Mouse (Mus musculus) C2C12 (cell line): Measurements from ENCODE around the gene Sntg2. TPM values are rescaled to one million over a fixed set of nuclear protein-coding genes. Genes with fewer than 3 reads are reported as not detected.

Source experiments
- H3K27me3 ChIP-seq: one replicate; pipeline ENCODE4 v1.6.1; 2011; ENCODE audit not compliant: control insufficient read depth, insufficient read depth, insufficient read length
- H3K36me3 ChIP-seq: one replicate; pipeline ENCODE4 v1.6.1; 2011; ENCODE audit not compliant: control insufficient read depth, insufficient read depth
- H3K4me3 ChIP-seq: one replicate; pipeline ENCODE4 v1.5.1; 2011; ENCODE audit warnings: mild to moderate bottlenecking, control low read depth; ENCODE audit not compliant: poor library complexity, insufficient read depth, severe bottlenecking
- H3K79me2 ChIP-seq: one replicate; pipeline ENCODE4 v1.6.1; 2011; ENCODE audit not compliant: control insufficient read depth, insufficient read depth
- H3K79me3 ChIP-seq: one replicate; pipeline ENCODE4 v1.6.1; 2011; ENCODE audit warnings: low read depth, control low read depth
- H3ac ChIP-seq: one replicate; pipeline ENCODE3; 2011; ENCODE audit warnings: low read depth; ENCODE audit not compliant: control insufficient read depth, insufficient read length
- CEBPB ChIP-seq: IDR thresholded peaks from one replicate; pipeline ENCODE4 v1.6.1; 2011; ENCODE audit warnings: low read depth, mild to moderate bottlenecking, control low read depth, moderate library complexity
- CTCF ChIP-seq: IDR thresholded peaks from one replicate; pipeline ENCODE4 v1.5.1; 2011; ENCODE audit not compliant: control insufficient read depth, insufficient read depth, insufficient read length
- FOSL1 ChIP-seq: IDR thresholded peaks from one replicate; pipeline ENCODE4 v1.8.0; 2011; ENCODE audit warnings: mild to moderate bottlenecking, low read length; ENCODE audit not compliant: poor library complexity, insufficient read depth, severe bottlenecking
- MAX ChIP-seq: IDR thresholded peaks from one replicate; pipeline ENCODE4 v1.6.1; 2011; ENCODE audit warnings: mild to moderate bottlenecking, control low read depth
- MYOD1 ChIP-seq: IDR thresholded peaks from one replicate; pipeline ENCODE4 v1.6.1; 2011; ENCODE audit warnings: low read depth; ENCODE audit not compliant: control insufficient read depth, insufficient read length
- MYOG ChIP-seq: IDR thresholded peaks from one replicate; pipeline ENCODE4 v1.6.1; 2011; ENCODE audit not compliant: control insufficient read depth, insufficient read length; ENCODE audit errors: extremely low read depth
- USF1 ChIP-seq: IDR thresholded peaks from one replicate; pipeline ENCODE4 v1.6.1; 2011; ENCODE audit warnings: low read depth, mild to moderate bottlenecking, control low read depth, moderate library complexity
- polyA plus RNA-seq: library from polyadenylated mRNA; unstranded; fragments of >200 nt; fragmentation: generic; extraction: Trizol; gene quantifications from one replicate; pipeline ENCODE4 v1.2.1, GENCODE M21; 2012; ENCODE audit warnings: missing spikeins

The Sntg2 gene
- polyA plus RNA-seq, 1 experiment = not detected

- TF ChIP-seq MAX (no peak), CTCF (no peak), MYOD1 (no peak)
- Histone ChIP-seq H3K79me3 (no peaks in the 10 kb centered on the region), H3K36me3 (no peaks in the 10 kb centered on the region), H3ac (no peak overlapping the region), H3K27me3 (no peaks in the 10 kb centered on the region), H3K79me2 (no peaks in the 10 kb centered on the region), H3K4me3 (no peak overlapping the region)
Observed at GRCm38 (mm10) chr12:30210388-30210787, 162.8 kb downstream of the Sntg2 start.

GRCm38 (mm10) chr12:30208527-30208926 is 164.6 kb downstream of the Sntg2 start:
- Histone ChIP-seq H3K27me3 (no peaks in the 10 kb centered on the region), H3K36me3 (no peaks in the 10 kb centered on the region), H3K79me3 (no peaks in the 10 kb centered on the region), H3K4me3 (no peak overlapping the region), H3K79me2 (no peaks in the 10 kb centered on the region), H3ac (no peak overlapping the region)
- TF ChIP-seq MYOD1 (no peak), CTCF (no peak), FOSL1 (no peak), MAX (no peak), MYOG (no peak), USF1 (no peak), CEBPB (no peak)

- Histone ChIP-seq H3K27me3 (no peaks in the 10 kb centered on the region), H3K4me3 (no peak overlapping the region), H3K79me2 (no peaks in the 10 kb centered on the region), H3K36me3 (no peaks in the 10 kb centered on the region), H3ac (no peak overlapping the region), H3K79me3 (no peaks in the 10 kb centered on the region)
- TF ChIP-seq CTCF (no peak), CEBPB (no peak), FOSL1 (no peak), USF1 (no peak), MYOG (no peak)
Observed at GRCm38 (mm10) chr12:30208087-30208486, 165.1 kb downstream of the Sntg2 start.

- no peaks in the 10 kb centered on the region for H3K36me3 ChIP-seq
- H3ac ChIP-seq = no peak overlapping the region
- TF ChIP-seq MYOD1 = no peak
- TF ChIP-seq CEBPB = no peak
- TF ChIP-seq MYOG = no peak
- TF ChIP-seq USF1 = no peak
- TF ChIP-seq MAX = no peak
- TF ChIP-seq FOSL1 = no peak
- TF ChIP-seq CTCF = no peak
- H3K4me3 ChIP-seq = no peak overlapping the region
- no peaks in the 10 kb centered on the region for H3K79me2 ChIP-seq
- no peaks in the 10 kb centered on the region for H3K79me3 ChIP-seq
- no peaks in the 10 kb centered on the region for H3K27me3 ChIP-seq
Observed at GRCm38 (mm10) chr12:30204457-30204856, 168.7 kb downstream of the Sntg2 start.

GRCm38 (mm10) chr12:30202763-30203162 is 170.4 kb downstream of the Sntg2 start:
- Histone ChIP-seq H3K36me3 (no peaks in the 10 kb centered on the region), H3K79me3 (no peaks in the 10 kb centered on the region), H3K27me3 (no peaks in the 10 kb centered on the region), H3ac (no peak overlapping the region), H3K4me3 (no peak overlapping the region), H3K79me2 (no peaks in the 10 kb centered on the region)
- TF ChIP-seq MAX (no peak), FOSL1 (no peak), CTCF (no peak), USF1 (no peak), CEBPB (no peak)

GRCm38 (mm10) chr12:30201031-30201430 is 172.1 kb downstream of the Sntg2 start:
- TF ChIP-seq MYOD1 (no peak), MAX (no peak), FOSL1 (no peak), USF1 (no peak), CTCF (no peak), MYOG (no peak), CEBPB (no peak)
- H3ac ChIP-seq = no peak overlapping the region
- no peaks in the 10 kb centered on the region for H3K36me3 ChIP-seq
- H3K79me2 ChIP-seq = no peaks in the 10 kb centered on the region
- H3K79me3 ChIP-seq = no peaks in the 10 kb centered on the region
- H3K27me3 ChIP-seq = no peaks in the 10 kb centered on the region
- no peak overlapping the region for H3K4me3 ChIP-seq
